Mouse (Mus musculus) CD4-positive, CD25-positive, alpha-beta regulatory T cell, adult 4 months (primary cell): ENCODE measurements around the gene Dennd1c. TPM values are rescaled to one million over a fixed set of nuclear protein-coding genes. Genes with fewer than 3 reads are reported as not detected.

Experiments
- ATAC-seq: one replicate; pipeline ENCODE4 v1.8.0; 2017
- polyA plus RNA-seq, 2 experiments: library from polyadenylated mRNA; unstranded; fragments of 100-300 nt; shearing (Covaris generic); gene quantifications; one replicate each; pipeline ENCODE4 v1.2.1; 2017

Gene Dennd1c
- polyA plus RNA-seq, 2 experiments from 2014 or later = 215 to 337 TPM

GRCm38 (mm10) chr17:57047406-57047805 lies 30.9 kb downstream of the Dennd1c start:
- ATAC-seq = no peak

DNA sequence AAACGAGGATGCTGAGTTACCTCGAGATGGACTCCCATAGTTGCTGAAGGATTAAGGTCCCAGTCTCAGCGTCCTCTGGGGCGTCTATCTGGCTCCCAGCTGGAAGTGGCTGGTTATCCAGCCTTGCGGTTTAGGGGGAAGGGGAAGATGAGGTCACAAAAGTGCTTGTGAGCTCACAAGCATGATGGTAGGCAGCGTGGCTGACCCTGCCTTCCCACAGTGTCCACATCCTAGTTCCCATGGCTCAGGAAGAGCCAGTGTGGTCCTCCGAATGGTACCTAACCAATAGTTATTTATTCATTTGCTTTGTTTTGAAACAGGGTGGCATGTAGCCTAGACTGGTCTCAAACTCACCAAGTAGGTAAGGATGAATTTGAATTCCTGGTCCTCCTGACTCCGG lies 36.8 kb downstream of the Dennd1c start, which contains the start of gene Slc25a41:
Slc25a41 (minus strand) TSS at position 101 of the 400 bp plus-strand sequence.
- no peak for ATAC-seq

GRCm38 (mm10) chr17:57038978-57039377 lies 39.3 kb downstream of the Dennd1c start:
- ATAC-seq = no peak

- no peak for ATAC-seq
These were observed 45.5 kb downstream of the Dennd1c start for GRCm38 (mm10) chr17:57032854-57033253.

DNA sequence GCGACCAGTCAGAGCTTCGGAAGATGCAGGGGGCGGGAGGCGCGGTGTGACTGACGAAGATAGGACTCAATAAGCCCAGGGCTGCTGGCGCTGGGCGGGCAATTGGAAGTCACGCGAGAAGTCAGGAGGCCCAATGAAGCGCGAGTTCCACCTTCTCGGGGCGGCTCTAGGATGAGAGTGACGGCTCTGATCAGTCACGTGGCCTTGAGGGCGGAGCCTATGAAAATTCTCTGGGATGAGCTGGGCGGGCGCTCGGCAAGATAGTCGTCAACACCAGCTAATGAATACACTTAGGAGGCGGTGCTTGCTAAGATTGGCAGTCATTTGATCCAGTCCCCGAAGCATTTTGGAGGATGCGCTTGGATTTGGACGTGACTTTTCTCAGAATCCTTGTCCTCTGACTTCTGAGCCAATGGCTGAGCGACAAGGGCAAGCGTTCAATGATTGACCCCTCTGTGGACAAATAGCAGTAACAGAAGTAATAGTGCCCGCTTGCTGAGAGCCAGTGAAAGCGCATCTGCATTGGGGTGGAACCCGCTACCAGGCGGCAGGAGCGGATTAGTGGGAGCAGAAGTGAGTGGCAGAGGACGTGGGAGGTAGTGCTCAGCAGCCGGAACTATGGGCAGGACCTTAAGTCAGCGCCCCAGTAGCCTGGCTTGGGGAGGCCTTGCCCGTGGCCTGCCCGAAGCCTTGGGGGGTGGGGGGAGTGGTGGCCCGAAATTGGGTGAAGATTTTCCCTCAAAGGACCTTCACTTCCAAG lies 46.5 kb downstream of the Dennd1c start:
- ATAC-seq = peak; percentile 85

DNA sequence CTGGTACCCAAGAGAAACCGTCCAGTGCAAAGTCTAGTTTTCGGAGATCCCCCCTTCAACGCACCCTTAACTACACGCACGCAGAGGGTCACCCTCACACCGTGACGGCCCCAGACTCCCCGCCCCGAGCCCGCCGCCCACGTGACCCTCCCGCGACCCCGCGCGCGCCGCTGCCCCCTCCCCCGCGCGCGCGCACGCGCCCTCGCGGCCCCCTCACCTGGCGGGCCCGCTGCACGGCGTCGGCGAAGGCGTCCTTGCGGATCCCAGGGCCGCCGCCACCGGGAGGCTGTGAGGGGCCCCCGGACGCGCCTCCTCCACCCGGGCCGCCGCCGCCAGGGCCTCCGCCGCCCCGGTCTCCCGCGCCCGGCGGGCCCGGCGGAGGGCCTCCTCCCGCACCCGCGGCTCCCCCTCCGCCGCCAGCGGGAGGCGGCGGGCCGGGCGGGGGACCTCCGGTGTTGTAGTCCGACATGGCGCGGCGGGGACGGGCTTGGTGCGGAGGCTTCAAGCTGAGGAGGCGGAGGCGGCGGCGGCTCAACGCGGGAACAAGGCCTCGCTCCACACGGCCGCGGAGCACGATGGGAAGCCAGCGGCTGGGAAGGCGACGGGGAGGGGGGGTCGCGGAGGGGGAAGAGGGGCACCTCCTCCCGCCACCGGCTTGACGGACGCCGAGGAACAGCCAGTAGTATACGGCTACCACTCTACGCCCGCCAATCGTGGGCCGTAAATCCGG lies 47.2 kb downstream of the Dennd1c start, which contains the start of gene Khsrp:
Khsrp (minus strand) TSS at position 592 of the 730 bp plus-strand sequence.
- ATAC-seq = no peak

DNA sequence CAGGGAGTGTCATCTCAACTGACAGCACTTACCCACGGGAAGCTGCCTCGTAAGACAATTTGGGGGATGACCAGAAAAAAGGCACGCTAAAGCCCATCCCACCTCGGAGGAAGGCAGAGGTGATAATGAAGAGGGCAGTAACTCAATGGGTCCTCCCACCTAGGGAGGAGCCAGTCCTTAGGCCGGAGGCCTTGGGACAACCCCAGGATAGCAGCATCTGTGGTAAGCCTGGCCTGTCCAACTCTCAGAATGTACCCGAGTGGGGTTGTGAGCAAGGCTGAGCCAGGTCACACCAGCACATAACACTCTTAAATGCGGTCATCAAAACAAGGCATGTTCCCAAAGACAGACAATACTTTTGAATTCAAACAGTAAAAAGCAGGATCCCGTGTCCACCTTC lies 48.6 kb downstream of the Dennd1c start:
- no peak for ATAC-seq

DNA sequence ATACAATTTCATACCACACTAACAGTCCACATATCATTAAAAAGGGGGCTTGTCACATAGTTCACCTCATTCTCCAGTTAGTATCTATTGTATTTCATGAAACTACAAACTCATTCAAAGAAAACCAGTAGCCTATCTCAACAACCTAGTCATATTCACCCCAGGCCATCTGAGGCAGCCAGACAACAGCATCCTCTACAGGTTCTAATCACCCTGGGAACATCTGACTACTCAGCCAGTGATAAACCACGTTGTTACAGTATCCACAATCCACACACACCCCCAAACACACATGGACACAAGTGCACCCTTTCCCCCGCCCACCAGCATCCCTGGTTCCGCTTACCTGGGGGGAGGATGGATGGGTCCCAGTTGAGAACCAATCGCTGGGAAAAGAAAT lies 50.8 kb downstream of the Dennd1c start:
- ATAC-seq = no peak

DNA sequence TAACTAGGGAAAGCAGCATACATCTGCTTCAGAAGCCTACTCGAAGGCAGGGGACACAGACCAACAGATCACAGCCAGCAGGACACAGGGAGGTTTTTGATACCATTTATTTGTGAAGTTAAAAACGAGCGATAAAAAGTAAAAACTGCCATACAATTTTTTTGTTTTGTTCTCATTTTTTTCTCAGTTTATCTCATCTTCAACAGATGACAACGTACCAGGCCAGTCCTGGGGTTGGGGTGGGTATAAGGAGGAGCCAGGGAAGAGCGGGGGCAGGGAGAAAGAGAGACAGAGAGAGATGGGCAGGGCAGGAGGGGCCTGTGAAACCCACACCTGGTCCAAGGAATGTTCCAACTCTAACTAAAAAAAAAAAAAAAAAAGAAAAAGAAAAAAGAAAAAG lies 57.4 kb downstream of the Dennd1c start:
- no peak for ATAC-seq

- ATAC-seq = no peak
These were observed 58.6 kb downstream of the Dennd1c start for GRCm38 (mm10) chr17:57019693-57020092.

Other genes with a start within 250 kb of the Dennd1c start
- gene Rfx2, start 247.5 kb downstream of the Dennd1c start, polyA plus RNA-seq = 1 to 10 TPM; 1.2 to 2.1 TPM
- gene Acsbg2, start 204.1 kb downstream of the Dennd1c start, polyA plus RNA-seq = under 1 TPM in 1 of 2 experiments, not detected in 1; 0.12 TPM
- gene 1700061G19Rik, start 203.0 kb downstream of the Dennd1c start, polyA plus RNA-seq = under 1 TPM in 1 of 2 experiments, not detected in 1; 0.31 TPM
- 1 to 10 TPM; 4.5 to 7.0 TPM for gene Mllt1, start 143.1 kb downstream of the Dennd1c start, polyA plus RNA-seq
- gene Acer1, start 96.4 kb downstream of the Dennd1c start, polyA plus RNA-seq = under 1 TPM in 1 of 2 experiments, not detected in 1; 0.16 TPM
- 100 to 1,000 TPM; 108 to 110 TPM for gene Clpp, start 88.2 kb downstream of the Dennd1c start, polyA plus RNA-seq
- gene Alkbh7, start 81.2 kb downstream of the Dennd1c start, polyA plus RNA-seq = 10 to 100 TPM; 21.6 to 25.1 TPM
- not detected for gene Pspn, start 78.5 kb downstream of the Dennd1c start, polyA plus RNA-seq
- 100 to 1,000 TPM in 1 of 2 experiments, 10 to 100 TPM in 1; 72.1 to 102 TPM for gene Gtf2f1, start 67.2 kb downstream of the Dennd1c start, polyA plus RNA-seq
- 1 to 10 TPM in 1 of 2 experiments, not detected in 1; 1.5 TPM for gene Gm17949, start 67.0 kb downstream of the Dennd1c start, polyA plus RNA-seq
- gene Khsrp, start 47.0 kb downstream of the Dennd1c start, polyA plus RNA-seq = 10 to 100 TPM; 16.0 to 29.4 TPM
- not detected for gene Slc25a41, start 36.9 kb downstream of the Dennd1c start, polyA plus RNA-seq
- gene Crb3, start 19.4 kb downstream of the Dennd1c start, polyA plus RNA-seq = 1 to 10 TPM; 2.1 to 2.9 TPM
- 1 to 10 TPM; 2.3 to 3.4 TPM for gene Slc25a23, start 18.7 kb downstream of the Dennd1c start, polyA plus RNA-seq
- 1 to 10 TPM; 4.3 to 7.8 TPM for gene Tubb4a, start 9.3 kb upstream of the Dennd1c start, polyA plus RNA-seq
- 10 to 100 TPM in 1 of 2 experiments, 1 to 10 TPM in 1; 8.2 to 11.9 TPM for gene Tnfsf9, start 26.8 kb upstream of the Dennd1c start, polyA plus RNA-seq
- under 1 TPM in 1 of 2 experiments, not detected in 1; 0.52 TPM for gene Cd70, start 71.3 kb upstream of the Dennd1c start, polyA plus RNA-seq
- 10 to 100 TPM in 1 of 2 experiments, 1 to 10 TPM in 1; 5.9 to 11.7 TPM for gene Tnfsf14, start 115.7 kb upstream of the Dennd1c start, polyA plus RNA-seq
- gene C3, start 149.6 kb upstream of the Dennd1c start, polyA plus RNA-seq = 1 to 10 TPM in 1 of 2 experiments, under 1 TPM in 1; 0.85 to 1.3 TPM
- 10 to 100 TPM; 62.0 to 94.4 TPM for gene Gpr108, start 169.9 kb upstream of the Dennd1c start, polyA plus RNA-seq
- 1 to 10 TPM; 2.6 to 3.6 TPM for gene Trip10, start 170.9 kb upstream of the Dennd1c start, polyA plus RNA-seq
- gene Vav1, start 200.6 kb upstream of the Dennd1c start, polyA plus RNA-seq = 100 to 1,000 TPM in 1 of 2 experiments, 10 to 100 TPM in 1; 88.9 to 130 TPM